In genomic region chr1:89926583-89927060, GRCm38 (mm10) we compare ENCODE assay signal across 10 mouse cellular contexts. TPM values are rescaled to one million over a fixed set of nuclear protein-coding genes. Genes with fewer than 3 reads are reported as not detected.
DNase-seq lines count a peak whose midpoint lies in the region; ATAC-seq and TF ChIP-seq lines count a peak whose summit lies in the region.
"Had no signal": no experiment of that assay in that cellular context is flagged by ENCODE, and none has a peak within 500 bp of the region (broad histone marks: within the 10 kb centered on the region; RNA-seq: fewer than 3 reads in every experiment).

No protein-coding gene starts in this region.

- H3K4me3 ChIP-seq in kidney, embryonic 15.5 days (replicated peaks) = peak overlapping the region; percentile 45
- peak overlapping the region; percentile 17; the same call in 1 of the 2 replicates for H3K4me3 ChIP-seq in embryonic facial prominence, embryonic 11.5 days (ENCODE audit: low read depth, low read length)
- no peak overlapping the region for H3K4me3 ChIP-seq in hindbrain, postnatal 0 days (ENCODE audit: low read length)
- no peak overlapping the region for H3K4me3 ChIP-seq in midbrain, embryonic 14.5 days (replicated peaks; ENCODE audit: low read depth, low read length)
- H3K4me3 ChIP-seq: erythroblast, embryonic 14.5 days had no signal

- no peaks in the 10 kb centered on the region for H3K9me3 ChIP-seq in kidney, embryonic 15.5 days (replicated peaks)
- no peaks in the 10 kb centered on the region for H3K9me3 ChIP-seq in embryonic facial prominence, embryonic 11.5 days (replicated peaks; ENCODE audit: control insufficient read depth, low read length)
- no peaks in the 10 kb centered on the region for H3K9me3 ChIP-seq in hindbrain, postnatal 0 days (ENCODE audit: low read length)
- H3K9me3 ChIP-seq in midbrain, embryonic 14.5 days (ENCODE audit: control insufficient read depth, low read length) = no peaks in the 10 kb centered on the region

- WGBS in kidney, embryonic 15.5 days = 9% methylated on average over 9 of the region's 9 CpGs
- WGBS in embryonic facial prominence, embryonic 11.5 days = 2% methylated on average over 9 of the region's 9 CpGs
- 27% methylated on average over 9 of the region's 9 CpGs for WGBS in hindbrain, postnatal 0 days
- WGBS in midbrain, embryonic 14.5 days = 4% methylated on average over 9 of the region's 9 CpGs

- no peak for TF ChIP-seq CTCF in hindbrain, postnatal 0 days (IDR thresholded peaks at IDR 0.05; ENCODE audit: low read depth)

- ATAC-seq in kidney, embryonic 15.5 days (replicated peaks; ENCODE audit: low FRiP score) = no peak
- ATAC-seq in embryonic facial prominence, embryonic 11.5 days (replicated peaks; ENCODE audit: insufficient number of reproducible peaks, low FRiP score, low TSS enrichment, low read depth) = no peak
- no peak for ATAC-seq in hindbrain, postnatal 0 days
- no peak for ATAC-seq in midbrain, embryonic 14.5 days (ENCODE audit: low FRiP score, low TSS enrichment)

- peak overlapping the region; percentile 80 for H3K4me2 ChIP-seq in kidney, embryonic 15.5 days
- peak overlapping the region; percentile 47 for H3K4me2 ChIP-seq in embryonic facial prominence, embryonic 11.5 days (ENCODE audit: low read depth, low read length)
- H3K4me2 ChIP-seq in hindbrain, postnatal 0 days (ENCODE audit: low read depth, low read length) = peak overlapping the region; percentile 57
- H3K4me2 ChIP-seq in midbrain, embryonic 14.5 days (ENCODE audit: low read length) = peak overlapping the region; percentile 25

- intact Hi-C loops in left cerebral cortex, postnatal 36 days (cut with DNase I) = no loop called here

- H3K9ac ChIP-seq in kidney, embryonic 15.5 days = no peak overlapping the region
- no peak overlapping the region for H3K9ac ChIP-seq in embryonic facial prominence, embryonic 11.5 days (replicated peaks; ENCODE audit: low read length)
- H3K9ac ChIP-seq in hindbrain, postnatal 0 days (replicated peaks; ENCODE audit: low read length) = no peak overlapping the region
- no peak overlapping the region for H3K9ac ChIP-seq in midbrain, embryonic 14.5 days (replicated peaks; ENCODE audit: low read length)

- no peaks in the 10 kb centered on the region for H3K36me3 ChIP-seq in kidney, embryonic 15.5 days
- H3K36me3 ChIP-seq in embryonic facial prominence, embryonic 11.5 days (replicated peaks; ENCODE audit: control insufficient read depth, insufficient read depth, low read depth, low read length) = no peaks in the 10 kb centered on the region
- H3K36me3 ChIP-seq in hindbrain, postnatal 0 days (ENCODE audit: insufficient read depth, low read length) = no peaks in the 10 kb centered on the region
- no peaks in the 10 kb centered on the region for H3K36me3 ChIP-seq in midbrain, embryonic 14.5 days (ENCODE audit: control insufficient read depth, insufficient read depth, low read length)

- no peak overlapping the region for H3K27ac ChIP-seq in kidney, embryonic 15.5 days
- H3K27ac ChIP-seq in embryonic facial prominence, embryonic 11.5 days (replicated peaks; ENCODE audit: low read depth, low read length) = no peak overlapping the region
- H3K27ac ChIP-seq in hindbrain, postnatal 0 days = no peak overlapping the region
- no peak overlapping the region for H3K27ac ChIP-seq in midbrain, embryonic 14.5 days (replicated peaks; ENCODE audit: low read depth, low read length)

- DNase-seq in kidney, postnatal 25 days = no peak
- DNase-seq in embryonic facial prominence, embryonic 11.5 days (ENCODE audit: low spot score) = no peak
- DNase-seq in hindbrain, postnatal 0 days (ENCODE audit: low spot score) = no peak
- no peak for DNase-seq in midbrain, embryonic 14.5 days
- DNase-seq in left cerebral cortex, postnatal 36 days (ENCODE audit: low spot score in 2 of 2) = no peak
- no peak for DNase-seq in retina, postnatal 1 day
- DNase-seq in Muller cell, postnatal 12 days (ENCODE audit: inconsistent ontology term) = no peak
- DNase-seq: lung, postnatal 36 days had no signal

- peaks cover 76% of the 10 kb centered on the region for H3K4me1 ChIP-seq in kidney, embryonic 15.5 days
- H3K4me1 ChIP-seq in embryonic facial prominence, embryonic 11.5 days (ENCODE audit: control insufficient read depth, insufficient read depth, low read length) = peaks cover 12% of the 10 kb centered on the region; the same call in 1 of the 2 replicates
- H3K4me1 ChIP-seq in hindbrain, postnatal 0 days (ENCODE audit: insufficient read depth, low read length) = peaks cover 16% of the 10 kb centered on the region; the same call in 1 of the 2 replicates
- H3K4me1 ChIP-seq in midbrain, embryonic 14.5 days (ENCODE audit: control insufficient read depth, insufficient read depth, low read length) = peaks cover 19% of the 10 kb centered on the region

- H3K27me3 ChIP-seq in kidney, embryonic 15.5 days = peaks cover 100% of the 10 kb centered on the region
- H3K27me3 ChIP-seq in embryonic facial prominence, embryonic 11.5 days (ENCODE audit: control insufficient read depth, insufficient read depth, low read length) = peaks cover 91% of the 10 kb centered on the region
- peaks cover 54% of the 10 kb centered on the region for H3K27me3 ChIP-seq in hindbrain, postnatal 0 days (ENCODE audit: insufficient read depth, low read length)
- H3K27me3 ChIP-seq in midbrain, embryonic 14.5 days (ENCODE audit: control insufficient read depth, insufficient read depth, low read length) = peaks cover 98% of the 10 kb centered on the region

RNA-seq across cellular contexts. Expression of gene Gbx2, which starts 4.4 kb away (rescaled TPM):
- 0.10 TPM in 1 of 2 replicates, not detected in the other for polyA plus RNA-seq in kidney, embryonic 15.5 days (2015; fragmentation: Nextera tagmentation; extraction: Ambion mirVana)
- polyA plus RNA-seq in embryonic facial prominence, embryonic 11.5 days (2014; fragmentation: Nextera tagmentation; extraction: Ambion mirVana) = 5.5 and 7.2 TPM in 2 replicates
- total RNA-seq in hindbrain, postnatal 0 days (2014; rRNA removed) = 22.1 and 27.7 TPM in 2 replicates
- 25.6 and 26.9 TPM in 2 replicates for polyA plus RNA-seq in hindbrain, postnatal 0 days (2015; fragmentation: Nextera tagmentation; extraction: Ambion mirVana)
- 11.6 and 12.1 TPM in 2 replicates for polyA plus RNA-seq in midbrain, embryonic 14.5 days (2014; fragmentation: Nextera tagmentation; extraction: Ambion mirVana)
- total RNA-seq in left cerebral cortex, postnatal 36 days (2021) = under 1 TPM in 1 of 2 experiments, not detected in 1; 0.45 TPM
- polyA plus RNA-seq: erythroblast, embryonic 14.5 days had no signal

Comparison
In these comparisons a context has a peak if more than half of its experiments do, and no peak if none do; other contexts are left out.
1. H3K4me2 ChIP-seq: peak in every context shown above with its lines; median percentile 80 in kidney, embryonic 15.5 days; 57 in hindbrain, postnatal 0 days; 47 in embryonic facial prominence, embryonic 11.5 days; 25 in midbrain, embryonic 14.5 days.
2. H3K4me3 ChIP-seq: peak in kidney, embryonic 15.5 days (single experiment) and embryonic facial prominence, embryonic 11.5 days (single experiment); none in hindbrain, postnatal 0 days (single experiment) and midbrain, embryonic 14.5 days (single experiment).